Mouse (Mus musculus): ENCODE measurements at regions not wholly inside any gene's neighbourhood (a gene's known extent, or its start where the extent isn't known, plus 50 kb on each side); places are given as distances from the start of the nearest gene placed in this dataset.

GRCm38 (mm10) chr7:51722420-51722819 lies 100.6 kb downstream of the Slc17a6 start:
- in situ Hi-C loops (cut with MboI, MseI) = loop anchor here (10.0 kb wide), 1 partner anchor 142 kb away; the partner anchor contains the start of genes Fancf and Gas2

- in situ Hi-C loops (cut with MboI, MseI) = loop anchor here (10.0 kb wide), 1 partner anchor 141 kb away; the partner anchor contains the start of genes Fancf and Gas2
Observed at GRCm38 (mm10) chr7:51723955-51724354, 102.1 kb downstream of the Slc17a6 start.

GRCm38 (mm10) chr7:51736285-51736684 lies 114.5 kb downstream of the Slc17a6 start:
- in situ Hi-C loops (cut with MboI, MseI) = no loop called here

GRCm38 (mm10) chr7:51739590-51739989 lies 117.8 kb downstream of the Slc17a6 start:
- in situ Hi-C loops (cut with MboI, MseI) = no loop called here

- in situ Hi-C loops (cut with MboI, MseI) = no loop called here
Observed at GRCm38 (mm10) chr7:51740928-51741327, 119.1 kb downstream of the Slc17a6 start.

- in situ Hi-C loops (cut with MboI, MseI) = no loop called here
Observed at GRCm38 (mm10) chr7:51742720-51743119, 119.1 kb upstream of the Gas2 start.

GRCm38 (mm10) chr7:51745598-51745997 lies 116.2 kb upstream of the Gas2 start:
- in situ Hi-C loops (cut with MboI, MseI) = no loop called here

GRCm38 (mm10) chr7:51748633-51749303 lies 113.0 kb upstream of the Gas2 start:
- in situ Hi-C loops (cut with MboI, MseI) = no loop called here

- in situ Hi-C loops (cut with MboI, MseI) = no loop called here
Observed at GRCm38 (mm10) chr7:51749304-51750129, 112.3 kb upstream of the Gas2 start.

- in situ Hi-C loops (cut with MboI, MseI) = no loop called here
Observed at GRCm38 (mm10) chr7:51750271-51750670, 111.5 kb upstream of the Gas2 start.

- in situ Hi-C loops (cut with MboI, MseI) = no loop called here
Observed at GRCm38 (mm10) chr7:51753062-51753461, 108.8 kb upstream of the Gas2 start.

GRCm38 (mm10) chr7:51754208-51754888 lies 107.5 kb upstream of the Gas2 start:
- in situ Hi-C loops (cut with MboI, MseI) = no loop called here

- in situ Hi-C loops (cut with MboI, MseI) = no loop called here
Observed at GRCm38 (mm10) chr7:51756218-51756617, 105.6 kb upstream of the Gas2 start.

GRCm38 (mm10) chr7:51759536-51760153 lies 102.2 kb upstream of the Gas2 start:
- in situ Hi-C loops (cut with MboI, MseI) = no loop called here

GRCm38 (mm10) chr7:51767066-51767465 lies 94.7 kb upstream of the Gas2 start:
- in situ Hi-C loops (cut with MboI, MseI) = no loop called here

GRCm38 (mm10) chr7:51771895-51772871 lies 89.6 kb upstream of the Gas2 start:
- in situ Hi-C loops (cut with MboI, MseI) = no loop called here

- in situ Hi-C loops (cut with MboI, MseI) = no loop called here
Observed at GRCm38 (mm10) chr7:51775968-51776367, 85.8 kb upstream of the Gas2 start.

- in situ Hi-C loops (cut with MboI, MseI) = no loop called here
Observed at GRCm38 (mm10) chr7:51783070-51783776, 78.6 kb upstream of the Gas2 start.

- in situ Hi-C loops (cut with MboI, MseI) = no loop called here
Observed at GRCm38 (mm10) chr7:51783923-51784686, 77.7 kb upstream of the Gas2 start.
